Mouse (Mus musculus): ENCODE data around the gene Zbtb42. TPM values are rescaled to one million over a fixed set of nuclear protein-coding genes. Genes with fewer than 3 reads are reported as not detected.

Gene Zbtb42
- polyA plus RNA-seq, 1 experiment from 2014 or later: 4.9 TPM

DNA sequence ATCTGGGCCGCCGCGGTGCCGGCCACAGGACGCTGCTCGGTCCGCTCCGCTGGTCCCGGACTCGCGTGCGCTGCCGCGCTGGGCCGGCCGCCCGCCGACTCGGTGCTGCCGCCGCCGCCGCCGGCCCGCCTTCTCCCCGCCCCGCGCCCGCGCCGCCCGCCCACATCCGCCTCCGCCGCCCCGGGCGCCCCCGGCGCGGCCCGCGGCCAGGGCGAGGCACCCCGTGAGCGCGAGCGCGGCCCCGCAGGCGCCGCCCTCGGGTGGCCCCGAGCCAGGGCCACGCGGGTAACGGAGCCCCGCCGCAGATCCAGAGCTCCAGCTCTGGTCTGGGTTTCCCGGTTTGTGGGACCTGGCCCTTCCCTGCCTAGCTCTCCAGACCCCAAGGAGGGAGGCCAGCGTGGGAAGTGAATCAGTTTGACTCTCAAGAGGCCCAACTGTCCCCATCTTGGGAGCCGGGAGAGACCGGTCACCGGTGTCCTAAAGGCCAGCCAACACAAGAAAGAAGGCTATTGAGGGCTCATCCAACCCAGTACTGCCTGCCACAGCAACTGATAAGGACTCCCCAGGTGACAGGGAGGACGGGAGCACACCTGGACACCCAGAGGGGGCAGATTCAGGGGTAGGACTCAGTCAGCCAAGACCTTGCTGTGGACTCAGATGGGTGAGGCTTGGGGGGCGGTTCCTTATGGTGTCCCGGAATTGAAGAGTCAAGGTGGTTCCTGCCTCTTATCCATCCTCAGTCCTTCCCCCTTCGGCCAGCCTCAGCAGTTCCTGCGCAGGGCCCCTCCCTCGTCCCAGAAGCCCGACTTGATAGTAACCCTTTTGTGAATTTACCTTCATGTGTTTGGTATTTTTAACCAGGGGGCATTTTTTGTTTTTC is 4.3 kb upstream of the Zbtb42 start, which contains the start of gene Akt1:
Gene Akt1, minus strand, starts transcription at position 753 of the 880 bp plus-strand sequence.
- WGBS: 0% methylated on average over 56 of the region's 70 CpGs
- H3K4me2 ChIP-seq (ENCODE audit: low read depth, low read length): peak within 1 kb of the TSS; percentile 81
- no peaks in the 10 kb centered on the region for H3K27me3 ChIP-seq (ENCODE audit: control insufficient read depth, insufficient read depth, low read length)
- peak; percentile 45 for ATAC-seq (replicated peaks; ENCODE audit: extremely low read depth, insufficient read depth, low FRiP score)
- peak within 1 kb of the TSS; percentile 99 for H3K27ac ChIP-seq (ENCODE audit: low read length)
- no peaks in the 10 kb centered on the region for H3K9me3 ChIP-seq (replicated peaks; ENCODE audit: control insufficient read depth, low read length)
- H3K36me3 ChIP-seq (ENCODE audit: control insufficient read depth, insufficient read depth): peaks cover 8% of the 10 kb centered on the region
- peak within 1 kb of the TSS; percentile 100 for H3K9ac ChIP-seq (ENCODE audit: low read length)
- peak within 1 kb of the TSS; percentile 98 for H3K4me3 ChIP-seq (ENCODE audit: low read length)
- peaks cover 53% of the 10 kb centered on the region for H3K4me1 ChIP-seq (ENCODE audit: control insufficient read depth, insufficient read depth, low read length)

DNA sequence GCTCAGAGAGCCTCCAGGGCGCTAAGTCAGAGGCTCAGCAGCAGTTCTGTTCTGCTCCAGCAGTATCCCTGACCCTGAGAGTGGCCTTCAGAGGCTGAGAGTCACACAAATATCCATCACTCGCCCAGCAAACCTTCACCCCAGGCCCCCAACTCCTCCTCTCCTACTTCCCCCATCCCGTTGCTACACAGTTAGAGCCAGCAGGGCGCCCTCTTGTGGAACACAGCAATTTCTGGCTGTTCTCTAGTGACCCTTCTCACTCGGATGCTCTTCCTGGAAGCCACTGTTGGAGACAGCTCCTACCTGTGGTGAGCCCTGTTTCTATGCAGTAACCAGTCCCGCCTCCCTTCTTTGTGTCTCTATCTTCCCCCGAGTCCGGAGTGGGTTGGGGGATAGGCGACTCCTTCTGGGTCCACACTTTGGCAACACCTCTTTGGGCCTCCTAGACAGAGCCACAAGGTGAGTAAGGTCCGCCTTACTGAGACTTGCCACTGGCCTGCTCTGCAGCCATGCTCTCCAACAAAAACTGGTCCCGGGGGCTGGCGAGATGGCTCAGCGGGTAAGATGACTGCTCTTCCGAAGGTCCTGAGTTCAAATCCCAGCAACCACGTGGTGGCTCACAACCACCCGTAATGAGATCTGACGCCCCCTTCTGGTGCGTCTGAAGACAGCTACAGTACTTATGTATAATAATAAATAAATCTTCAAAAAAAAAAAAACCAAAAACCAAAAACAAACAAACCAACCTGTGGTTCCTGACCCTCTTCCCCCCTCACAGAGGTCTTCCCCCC is 3.2 kb upstream of the Zbtb42 start:
- Histone ChIP-seq H3K9me3 (replicated peaks; ENCODE audit: control insufficient read depth, low read length) (no peaks in the 10 kb centered on the region), H3K4me1 (ENCODE audit: control insufficient read depth, insufficient read depth, low read length) (peaks cover 47% of the 10 kb centered on the region), H3K36me3 (ENCODE audit: control insufficient read depth, insufficient read depth) (no peaks in the 10 kb centered on the region), H3K4me2 (ENCODE audit: low read depth, low read length) (peak overlapping the region; percentile 81), H3K27me3 (ENCODE audit: control insufficient read depth, insufficient read depth, low read length) (peaks cover 10% of the 10 kb centered on the region), H3K27ac (ENCODE audit: low read length) (peak overlapping the region; percentile 99), H3K4me3 (ENCODE audit: low read length) (peak overlapping the region; percentile 98), H3K9ac (ENCODE audit: low read length) (peak overlapping the region; percentile 100)
- 15% methylated on average over 18 of the region's 18 CpGs for WGBS
- ATAC-seq (replicated peaks; ENCODE audit: extremely low read depth, insufficient read depth, low FRiP score): peak; percentile 30

DNA sequence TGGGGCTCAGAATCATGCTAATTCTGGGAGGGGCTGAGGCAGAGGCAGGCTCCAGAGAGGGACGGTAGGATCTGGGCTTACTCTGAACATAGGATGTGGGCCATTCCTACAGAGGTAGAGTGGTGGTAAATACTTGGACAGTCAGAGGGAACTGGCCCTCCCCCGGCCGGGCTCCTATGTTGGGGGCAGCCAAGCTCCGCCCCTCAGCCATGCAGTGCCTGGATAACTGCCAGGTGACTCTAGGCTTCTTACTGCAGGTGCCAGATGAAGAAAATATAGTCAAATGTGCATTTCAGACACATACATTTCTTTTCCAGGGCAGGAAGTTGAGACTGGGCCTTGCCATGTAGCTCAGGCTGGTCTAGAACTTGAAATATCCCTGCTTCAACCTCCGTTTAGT is 1.6 kb upstream of the Zbtb42 start:
- H3K4me2 ChIP-seq (ENCODE audit: low read depth, low read length): no peak overlapping the region
- H3K9me3 ChIP-seq (replicated peaks; ENCODE audit: control insufficient read depth, low read length): no peaks in the 10 kb centered on the region
- H3K4me3 ChIP-seq (ENCODE audit: low read length): no peak overlapping the region
- H3K9ac ChIP-seq (ENCODE audit: low read length): no peak overlapping the region
- H3K27ac ChIP-seq (ENCODE audit: low read length): no peak overlapping the region
- ATAC-seq (replicated peaks; ENCODE audit: extremely low read depth, insufficient read depth, low FRiP score): no peak
- peaks cover 31% of the 10 kb centered on the region for H3K4me1 ChIP-seq (ENCODE audit: control insufficient read depth, insufficient read depth, low read length)
- 40% methylated on average over 5 of the region's 5 CpGs for WGBS
- H3K36me3 ChIP-seq (ENCODE audit: control insufficient read depth, insufficient read depth): no peaks in the 10 kb centered on the region
- peaks cover 12% of the 10 kb centered on the region for H3K27me3 ChIP-seq (ENCODE audit: control insufficient read depth, insufficient read depth, low read length)

DNA sequence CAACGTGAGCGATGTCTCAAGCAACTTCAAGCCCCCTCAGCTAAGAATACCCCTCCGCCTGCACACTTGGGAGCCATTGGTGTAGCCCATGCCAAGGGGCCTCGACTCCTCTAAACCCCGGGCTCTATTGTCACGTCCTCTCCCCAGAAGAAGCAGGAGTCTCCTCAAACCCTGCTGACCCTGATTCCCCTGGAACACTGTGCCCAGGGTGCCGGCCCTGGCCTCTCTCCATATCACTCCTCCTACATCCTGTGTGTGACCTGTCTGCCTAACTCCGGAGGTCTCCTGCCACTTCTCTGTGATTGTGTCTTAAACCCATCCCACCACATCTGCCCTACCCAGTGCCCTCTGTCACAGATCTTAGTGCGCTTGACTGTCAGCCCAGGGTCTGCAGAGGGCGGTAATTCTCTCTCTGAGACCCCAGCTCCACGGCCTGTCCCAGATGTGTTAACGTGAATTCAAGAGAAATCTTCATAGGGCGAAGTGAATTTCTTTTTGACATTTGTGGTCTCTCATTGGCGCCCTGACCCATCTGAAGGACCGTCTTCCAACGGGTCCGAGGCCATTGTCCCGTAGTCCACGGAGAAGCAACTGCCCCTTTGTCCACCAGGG is 579 bp upstream of the Zbtb42 start:
- Histone ChIP-seq H3K27me3 (ENCODE audit: control insufficient read depth, insufficient read depth, low read length) (peaks cover 12% of the 10 kb centered on the region), H3K4me1 (ENCODE audit: control insufficient read depth, insufficient read depth, low read length) (peaks cover 23% of the 10 kb centered on the region), H3K36me3 (ENCODE audit: control insufficient read depth, insufficient read depth) (no peaks in the 10 kb centered on the region), H3K27ac (ENCODE audit: low read length) (peak overlapping the region; percentile 83), H3K9me3 (replicated peaks; ENCODE audit: control insufficient read depth, low read length) (no peaks in the 10 kb centered on the region), H3K4me3 (ENCODE audit: low read length) (peak overlapping the region; percentile 61), H3K9ac (ENCODE audit: low read length) (peak overlapping the region; percentile 83), H3K4me2 (ENCODE audit: low read depth, low read length) (peak overlapping the region; percentile 76)
- ATAC-seq (replicated peaks; ENCODE audit: extremely low read depth, insufficient read depth, low FRiP score): no peak
- WGBS: 25% methylated on average over 19 of the region's 19 CpGs

DNA sequence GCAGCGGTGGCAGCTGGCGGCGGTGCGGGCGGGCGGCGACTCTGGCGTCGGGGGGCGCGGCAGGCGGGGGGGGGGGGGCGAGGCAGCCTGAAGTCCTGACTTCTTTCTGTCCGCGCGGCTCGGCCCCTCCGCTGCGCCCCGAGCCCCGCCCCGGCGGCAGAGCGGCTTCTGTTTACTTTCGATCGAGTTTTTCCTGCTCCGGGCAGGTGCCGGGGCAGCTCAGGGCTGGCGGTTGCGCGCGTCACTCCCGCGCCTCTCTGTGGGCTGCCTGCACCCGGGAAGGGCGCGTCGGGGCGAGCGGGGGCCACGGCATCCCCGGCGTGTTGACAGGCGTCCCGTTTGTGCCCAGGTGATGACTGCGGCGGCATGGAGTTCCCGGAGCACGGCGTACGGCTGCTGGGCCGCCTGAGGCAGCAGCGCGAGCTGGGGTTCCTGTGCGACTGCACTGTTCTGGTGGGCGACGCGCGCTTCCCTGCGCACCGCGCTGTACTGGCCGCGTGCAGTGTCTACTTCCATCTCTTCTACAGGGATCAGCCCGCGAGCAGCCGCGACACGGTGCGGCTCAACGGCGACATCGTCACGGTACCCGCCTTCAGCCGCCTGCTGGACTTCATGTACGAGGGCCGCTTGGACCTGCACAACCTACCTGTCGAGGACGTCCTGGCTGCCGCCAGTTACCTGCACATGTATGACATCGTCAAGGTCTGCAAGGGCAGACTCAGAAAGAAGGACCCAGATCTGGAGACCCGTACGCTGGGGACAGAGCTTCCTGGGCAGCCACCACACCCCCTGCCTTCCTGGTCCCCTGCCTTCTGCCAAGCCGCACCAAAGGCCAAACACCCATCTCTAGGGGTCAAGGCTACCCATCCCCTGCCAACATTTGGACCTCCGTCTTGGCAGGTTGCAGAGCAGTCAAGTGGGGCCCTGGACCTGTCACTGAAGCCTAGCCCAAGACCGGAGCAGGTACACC is 684 bp downstream of the Zbtb42 start:
- peak; percentile 4; the same call in 1 of the 2 replicates for ATAC-seq (replicated peaks; ENCODE audit: extremely low read depth, insufficient read depth, low FRiP score)
- no peaks in the 10 kb centered on the region for H3K9me3 ChIP-seq (replicated peaks; ENCODE audit: control insufficient read depth, low read length)
- 5% methylated on average over 71 of the region's 87 CpGs for WGBS

DNA sequence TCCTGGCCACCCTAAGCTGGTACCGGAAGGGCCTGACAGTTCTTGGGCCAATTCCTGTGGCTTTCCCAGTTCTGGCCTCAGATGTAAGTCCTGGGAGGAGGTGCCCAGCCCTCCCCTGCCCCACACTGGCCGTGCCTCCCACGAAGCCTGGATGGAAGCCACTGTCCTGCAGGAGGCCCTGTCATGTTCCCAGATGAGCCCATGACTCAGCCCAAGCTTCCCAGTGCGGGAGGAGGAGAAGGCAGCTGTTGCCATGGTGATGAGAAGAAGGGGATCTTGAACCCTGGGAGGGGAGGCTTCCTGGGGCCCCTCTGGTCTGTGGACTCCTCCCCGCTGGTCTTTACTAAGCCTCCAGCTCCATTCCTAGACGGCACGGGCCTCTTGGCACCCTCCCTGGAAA is 4.7 kb downstream of the Zbtb42 start:
- Histone ChIP-seq H3K27ac (ENCODE audit: low read length) (no peak overlapping the region), H3K36me3 (ENCODE audit: control insufficient read depth, insufficient read depth) (no peaks in the 10 kb centered on the region), H3K4me3 (ENCODE audit: low read length) (no peak overlapping the region), H3K9me3 (replicated peaks; ENCODE audit: control insufficient read depth, low read length) (no peaks in the 10 kb centered on the region), H3K9ac (ENCODE audit: low read length) (no peak overlapping the region), H3K4me2 (ENCODE audit: low read depth, low read length) (no peak overlapping the region), H3K4me1 (ENCODE audit: control insufficient read depth, insufficient read depth, low read length) (peaks cover 6% of the 10 kb centered on the region), H3K27me3 (ENCODE audit: control insufficient read depth, insufficient read depth, low read length) (peaks cover 12% of the 10 kb centered on the region)
- no peak for ATAC-seq (replicated peaks; ENCODE audit: extremely low read depth, insufficient read depth, low FRiP score)
- 72% methylated on average over 7 of the region's 7 CpGs for WGBS

More for the DNA sequence above, 684 bp downstream of the Zbtb42 start:
- peak overlapping the region; percentile 76 for H3K4me2 ChIP-seq (ENCODE audit: low read depth, low read length)
- H3K4me1 ChIP-seq (ENCODE audit: control insufficient read depth, insufficient read depth, low read length): peaks cover 23% of the 10 kb centered on the region
- peak overlapping the region; percentile 61 for H3K4me3 ChIP-seq (ENCODE audit: low read length)
- H3K36me3 ChIP-seq (ENCODE audit: control insufficient read depth, insufficient read depth): no peaks in the 10 kb centered on the region
- peak overlapping the region; percentile 83 for H3K9ac ChIP-seq (ENCODE audit: low read length)
- peak overlapping the region; percentile 83 for H3K27ac ChIP-seq (ENCODE audit: low read length)
- H3K27me3 ChIP-seq (ENCODE audit: control insufficient read depth, insufficient read depth, low read length): peaks cover 12% of the 10 kb centered on the region

DNA sequence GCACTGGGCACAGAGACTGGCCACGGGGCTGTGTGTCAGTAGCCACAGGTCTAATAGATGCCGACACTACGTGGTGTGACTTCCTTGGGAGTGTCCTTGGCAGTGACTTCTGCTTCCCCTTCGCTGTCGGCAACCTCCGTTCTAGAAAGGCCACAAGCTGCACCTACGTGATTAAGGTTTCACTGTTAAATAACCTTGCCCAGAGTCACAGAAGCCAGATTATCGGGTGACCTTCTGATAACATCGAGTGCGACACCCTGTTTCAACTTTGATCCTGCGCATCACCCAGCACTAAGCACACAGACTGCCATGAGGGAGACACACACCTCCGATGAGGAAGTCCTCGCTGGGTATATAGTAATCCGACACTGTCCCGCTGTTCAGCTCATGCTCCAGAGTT is 9.8 kb downstream of the Zbtb42 start:
- Histone ChIP-seq H3K9me3 (replicated peaks; ENCODE audit: control insufficient read depth, low read length) (no peaks in the 10 kb centered on the region), H3K4me1 (ENCODE audit: control insufficient read depth, insufficient read depth, low read length) (peaks cover 11% of the 10 kb centered on the region), H3K9ac (ENCODE audit: low read length) (peak overlapping the region; percentile 22; the same call in 1 of the 2 replicates), H3K4me3 (ENCODE audit: low read length) (peak overlapping the region; percentile 3; the same call in 1 of the 2 replicates), H3K4me2 (ENCODE audit: low read depth, low read length) (peak overlapping the region; percentile 12; the same call in 1 of the 2 replicates), H3K27me3 (ENCODE audit: control insufficient read depth, insufficient read depth, low read length) (no peaks in the 10 kb centered on the region), H3K36me3 (ENCODE audit: control insufficient read depth, insufficient read depth) (no peaks in the 10 kb centered on the region), H3K27ac (ENCODE audit: low read length) (no peak overlapping the region)
- no peak for ATAC-seq (replicated peaks; ENCODE audit: extremely low read depth, insufficient read depth, low FRiP score)
- WGBS: 37% methylated on average over 15 of the region's 15 CpGs

All from heart, embryonic 16.5 days (tissue).